Mouse (Mus musculus): ENCODE measurements around the gene Defb48.

Gene Defb48

DNA sequence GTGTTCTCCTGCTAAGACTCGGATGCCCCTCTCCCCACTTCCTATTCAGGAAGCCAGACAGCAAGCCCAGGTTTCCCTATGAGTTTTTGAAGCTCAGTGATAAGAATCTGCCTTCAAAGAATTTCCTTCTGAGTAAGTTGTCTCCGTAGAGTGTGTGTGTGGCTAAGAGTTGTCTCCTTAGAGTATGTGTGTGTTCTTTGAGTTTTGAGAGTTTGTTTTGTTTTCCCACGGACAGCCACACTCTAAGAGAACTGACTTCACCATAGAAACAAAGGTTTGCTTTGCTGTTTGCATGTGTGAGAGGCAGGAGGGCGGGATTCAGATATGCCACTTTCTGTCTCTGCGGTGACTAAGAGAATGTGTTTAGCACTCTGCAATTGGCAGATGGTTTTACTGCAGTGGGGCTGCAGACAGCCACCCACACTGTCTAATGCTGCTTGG, 56.2 kb downstream of the Defb48 start:
- no peak for DNase-seq

Measured in cerebellum, postnatal 25 days (tissue).